Mouse (Mus musculus): ENCODE data around the gene Rab5c.

DNA sequence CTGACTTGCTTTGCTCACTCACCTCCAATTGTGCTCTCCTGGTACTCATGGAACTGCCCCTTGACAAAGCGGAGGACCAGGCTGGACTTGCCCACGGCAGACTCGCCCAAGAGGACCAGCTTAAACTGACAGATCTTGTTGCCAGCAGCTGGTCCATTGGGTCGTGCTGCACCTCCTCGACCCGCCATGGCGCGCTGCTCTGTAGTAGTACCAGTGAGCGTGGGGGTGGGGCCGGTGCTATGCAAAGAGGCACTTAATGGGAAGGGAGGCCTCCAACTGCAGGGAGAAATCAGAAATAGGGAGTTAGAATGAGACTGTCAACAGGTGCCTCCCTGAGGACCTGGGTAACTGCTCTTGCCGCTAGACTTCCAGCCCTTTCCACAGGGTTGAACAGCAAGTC lies 18.1 kb downstream of the Rab5c start:
- TF ChIP-seq CTCF (IDR thresholded peaks at IDR 0.05; ENCODE audit: extremely low read depth, insufficient read depth, insufficient read length, insufficient replicate concordance): no peak
- no peak for TF ChIP-seq POLR2A (IDR thresholded peaks at IDR 0.05; ENCODE audit: low read depth, low read length)
